ENCODE assay signal across 24 mouse cellular contexts in the genomic region with DNA sequence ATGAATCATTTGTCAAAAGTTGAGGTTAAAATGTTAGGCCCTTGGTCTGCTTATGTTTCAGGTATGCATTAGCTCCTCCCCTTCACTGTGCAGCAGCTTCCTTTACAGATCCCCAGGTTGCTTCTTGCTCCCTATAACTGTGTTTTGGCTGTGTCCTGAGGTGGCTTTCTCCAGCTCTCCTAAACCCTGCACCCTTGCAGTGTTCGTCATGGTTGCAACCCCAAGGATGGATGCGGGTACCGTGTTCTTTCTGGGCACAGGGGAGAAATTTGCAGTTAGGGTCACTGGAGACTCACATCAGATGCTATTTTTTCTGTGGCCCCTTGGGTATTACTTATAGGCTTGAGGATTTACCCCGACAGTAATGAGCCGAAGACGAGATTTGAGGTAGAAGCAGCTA.
"Had no signal": no experiment of that assay in that cellular context is flagged by ENCODE, and none has a peak within 500 bp of the region (broad histone marks: within the 10 kb centered on the region; RNA-seq: fewer than 3 reads in every experiment).

No protein-coding gene starts in this region.

- H3K9me3 ChIP-seq: hindbrain, embryonic 10.5 days; hindbrain, embryonic 12.5 days; intestine, embryonic 15.5 days; limb, embryonic 13.5 days; limb, embryonic 15.5 days; liver, embryonic 12.5 days had no signal

- H3K27ac ChIP-seq: gastrocnemius, adult 2 months; hindbrain, embryonic 10.5 days; hindbrain, embryonic 12.5 days; hindbrain, embryonic 14.5 days; intestine, embryonic 15.5 days; kidney, postnatal 0 days; limb, embryonic 13.5 days; limb, embryonic 15.5 days; liver, embryonic 12.5 days; liver, embryonic 14.5 days had no signal

- H3K27me3 ChIP-seq: hindbrain, embryonic 12.5 days; intestine, embryonic 15.5 days; limb, embryonic 13.5 days; limb, embryonic 15.5 days; liver, embryonic 12.5 days had no signal

- H3K4me2 ChIP-seq: heart, embryonic 11.5 days; hindbrain, embryonic 12.5 days; hindbrain, embryonic 14.5 days; intestine, embryonic 15.5 days; limb, embryonic 13.5 days; limb, embryonic 15.5 days; liver, embryonic 12.5 days had no signal

- H3K4me3 ChIP-seq: gastrocnemius, adult 2 months; hindbrain, embryonic 10.5 days; hindbrain, embryonic 12.5 days; intestine, embryonic 15.5 days; limb, embryonic 13.5 days; limb, embryonic 15.5 days; liver, embryonic 12.5 days had no signal

- H3K4me1 ChIP-seq: hindbrain, embryonic 10.5 days; intestine, embryonic 15.5 days; limb, embryonic 13.5 days; limb, embryonic 15.5 days had no signal

- DNase-seq: gastrocnemius, adult 2 months; gastrocnemius, postnatal 10 days; gastrocnemius, postnatal 25 days; heart, postnatal 10 days; heart, postnatal 36 days; kidney, adult 18-20 months; kidney, adult 8-10 months; kidney, postnatal 14 days; kidney, postnatal 36 days; layer of hippocampus, adult 9-11 months; left cerebral cortex, postnatal 4 days had no signal

- H3K9ac ChIP-seq: hindbrain, embryonic 12.5 days; hindbrain, embryonic 14.5 days; intestine, embryonic 15.5 days; limb, embryonic 13.5 days; limb, embryonic 15.5 days; liver, embryonic 12.5 days; liver, embryonic 14.5 days had no signal

- ATAC-seq: hindbrain, embryonic 16.5 days; inflammation-experienced regulatory T-cells, adult 6 months; intestine, embryonic 15.5 days; intestine, postnatal 0 days; liver, embryonic 12.5 days had no signal
